ENCODE assay signal across 9 mouse cellular contexts in the genomic region with DNA sequence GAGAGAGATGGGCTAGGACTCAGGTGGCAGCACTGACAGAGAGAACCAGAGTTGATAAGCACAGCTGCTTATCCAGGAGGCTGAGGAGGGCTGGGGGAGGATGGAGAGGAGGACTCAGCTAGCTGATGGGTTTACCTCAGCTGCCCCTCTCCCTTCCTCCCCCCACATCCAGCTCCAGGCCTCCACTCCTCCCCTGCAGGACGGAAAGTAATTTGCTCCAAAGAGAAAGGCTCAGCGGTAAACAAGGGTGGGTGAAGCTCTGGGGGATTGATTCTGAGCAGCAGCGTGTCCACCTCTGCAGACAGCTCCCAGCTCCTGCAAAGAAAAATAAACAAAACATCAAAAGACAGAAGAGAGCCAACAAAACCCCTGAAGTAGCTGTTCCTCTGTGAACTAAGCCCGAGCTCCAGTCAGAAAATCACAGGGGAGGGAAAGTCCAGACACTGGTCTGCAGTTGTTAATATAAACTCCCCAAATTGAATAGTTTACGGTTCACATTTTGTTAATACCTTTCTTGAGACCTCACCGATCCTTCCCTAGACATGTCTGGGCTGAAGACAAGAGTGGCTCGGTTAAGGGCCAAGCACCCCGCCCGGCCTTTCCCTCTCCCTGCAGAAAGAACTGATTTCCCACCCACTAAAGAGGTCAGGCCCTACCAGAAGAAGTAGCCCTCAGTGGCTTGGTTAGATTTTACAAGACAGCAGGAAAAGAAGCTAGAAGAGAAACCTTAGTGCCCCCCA. TPM values are rescaled to one million over a fixed set of nuclear protein-coding genes. Genes with fewer than 3 reads are reported as not detected.
A peak's percentile ranks its signal among the peaks of the same experiment; 100 is the strongest.
DNase-seq lines count a peak whose midpoint lies in the region; ATAC-seq and TF ChIP-seq lines count a peak whose summit lies in the region.
"Had no signal": no experiment of that assay in that cellular context is flagged by ENCODE, and none has a peak within 500 bp of the region (broad histone marks: within the 10 kb centered on the region; RNA-seq: fewer than 3 reads in every experiment).

No protein-coding gene starts in this region.

- no peaks in the 10 kb centered on the region for H3K27me3 ChIP-seq in heart, embryonic 10.5 days (ENCODE audit: insufficient read depth, poor library complexity, severe bottlenecking)
- no peaks in the 10 kb centered on the region for H3K27me3 ChIP-seq in midbrain, postnatal 0 days (ENCODE audit: insufficient read depth, low read length)
- H3K27me3 ChIP-seq: liver, embryonic 15.5 days had no signal

- H3K4me1 ChIP-seq in heart, embryonic 10.5 days: peaks cover 26% of the 10 kb centered on the region
- H3K4me1 ChIP-seq in midbrain, postnatal 0 days (ENCODE audit: insufficient read depth, low read length): peaks cover 7% of the 10 kb centered on the region

- TF ChIP-seq CTCF in midbrain, postnatal 0 days (IDR thresholded peaks at IDR 0.05): peak; percentile 37

- no peaks in the 10 kb centered on the region for H3K36me3 ChIP-seq in heart, embryonic 10.5 days
- no peaks in the 10 kb centered on the region for H3K36me3 ChIP-seq in midbrain, postnatal 0 days (ENCODE audit: insufficient read depth, low read length)
- H3K36me3 ChIP-seq: liver, embryonic 15.5 days had no signal

- H3K27ac ChIP-seq in heart, embryonic 10.5 days: peak overlapping the region; percentile 76
- peak overlapping the region; percentile 77 for H3K27ac ChIP-seq in midbrain, postnatal 0 days (ENCODE audit: low read depth, low read length)
- H3K27ac ChIP-seq: liver, embryonic 15.5 days had no signal

- H3K4me2 ChIP-seq in midbrain, postnatal 0 days (ENCODE audit: low read depth, low read length, poor library complexity, severe bottlenecking): no peak overlapping the region

- ATAC-seq in midbrain, postnatal 0 days (ENCODE audit: low FRiP score): no peak

- no peak overlapping the region for H3K4me3 ChIP-seq in heart, embryonic 10.5 days
- H3K4me3 ChIP-seq in midbrain, postnatal 0 days (ENCODE audit: low read depth, low read length): no peak overlapping the region
- H3K4me3 ChIP-seq: liver, embryonic 15.5 days had no signal

- DNase-seq in adrenal gland, adult (ENCODE audit: inconsistent age in 2 of 2, low spot score in 1 of 2): peak; percentile 29 to 54
- no peak for DNase-seq in adrenal gland, postnatal 10 days
- peak; percentile 78 for DNase-seq in brain, adult 2 months (ENCODE audit: low read depth, low spot score)
- no peak for DNase-seq in heart, embryonic 10.5 days (ENCODE audit: low spot score)
- peak; percentile 46 to 67 for DNase-seq in kidney, postnatal 4 days
- peak; percentile 24 for DNase-seq in midbrain, postnatal 0 days (ENCODE audit: low spot score)
- no peak for DNase-seq in thymus, postnatal 25 days
- no peak for DNase-seq in cerebellum, adult 9-11 months

- 16% methylated on average over 9 of the region's 9 CpGs for WGBS in heart, embryonic 10.5 days
- 11% methylated on average over 9 of the region's 9 CpGs for WGBS in midbrain, postnatal 0 days

- H3K9me3 ChIP-seq in heart, embryonic 10.5 days: no peaks in the 10 kb centered on the region
- no peaks in the 10 kb centered on the region for H3K9me3 ChIP-seq in midbrain, postnatal 0 days (ENCODE audit: low read length)
- H3K9me3 ChIP-seq: liver, embryonic 15.5 days had no signal

- peak overlapping the region; percentile 36; the same call in 1 of the 2 replicates for H3K9ac ChIP-seq in midbrain, postnatal 0 days (replicated peaks; ENCODE audit: low read length, poor library complexity, severe bottlenecking)
- H3K9ac ChIP-seq: liver, embryonic 15.5 days had no signal

RNA-seq across cellular contexts. Expression of gene Inpp5f, which starts 19.6 kb away (rescaled TPM):
- 10 to 100 TPM; 19.7 to 28.0 TPM for total RNA-seq in adrenal gland, postnatal 10 days (2021)
- polyA plus RNA-seq in heart, embryonic 10.5 days (2016; fragmentation: Nextera tagmentation; extraction: Ambion mirVana): 13.5 and 18.0 TPM in 2 replicates
- total RNA-seq in midbrain, postnatal 0 days (2014; rRNA removed): 424 and 472 TPM in 2 replicates
- polyA plus RNA-seq in midbrain, postnatal 0 days (2015; fragmentation: Nextera tagmentation; extraction: Ambion mirVana): 473 and 503 TPM in 2 replicates

Comparison
In these comparisons a context has a peak if more than half of its experiments do, and no peak if none do; other contexts are left out.
1. DNase-seq: peak in adrenal gland, adult (2 of 2), brain, adult 2 months (single experiment), kidney, postnatal 4 days (2 of 2) and midbrain, postnatal 0 days (single experiment); none in adrenal gland, postnatal 10 days (single experiment), heart, embryonic 10.5 days (single experiment), thymus, postnatal 25 days (single experiment) and cerebellum, adult 9-11 months (single experiment).
2. RNA of gene Inpp5f, which starts 19.6 kb away (total RNA-seq): 424 to 472 TPM in midbrain, postnatal 0 days; 19.7 to 28.0 TPM in adrenal gland, postnatal 10 days; every median in the first group is over 10 times any median in the second.